Mouse (Mus musculus): ENCODE measurements around the gene Mrpl54. TPM values are rescaled to one million over a fixed set of nuclear protein-coding genes. Genes with fewer than 3 reads are reported as not detected.

Gene Mrpl54
- polyA plus RNA-seq, 1 experiment from 2014 or later, result 208 TPM

- Histone ChIP-seq H3K27me3 (peaks cover 81% of the 10 kb centered on the region), H3K27ac (no peak overlapping the region), H3K4me2 (no peak overlapping the region), H3K9ac (no peak overlapping the region), H3K4me1 (peaks cover 10% of the 10 kb centered on the region; the same call in 1 of the 2 replicates), H3K4me3 (no peak overlapping the region), H3K9me3 (no peaks in the 10 kb centered on the region), H3K36me3 (no peaks in the 10 kb centered on the region)
- 44% methylated on average over 1 of the region's 1 CpGs for WGBS
- no peak for ATAC-seq (ENCODE audit: borderline replicate concordance, extremely low read depth, low FRiP score, low TSS enrichment)
Observed at GRCm38 (mm10) chr10:81254886-81255285, 11.8 kb downstream of the Mrpl54 start.

GRCm38 (mm10) chr10:81252424-81253419 is 14.0 kb downstream of the Mrpl54 start, which contains the start of gene Matk:
Matk (plus strand) TSS chr10:81252935.
- no peak for ATAC-seq (ENCODE audit: borderline replicate concordance, extremely low read depth, low FRiP score, low TSS enrichment)
- H3K4me3 ChIP-seq, result no peak within 1 kb of the TSS

GRCm38 (mm10) chr10:81249442-81249841 is 17.3 kb downstream of the Mrpl54 start:
- Histone ChIP-seq H3K27ac (no peak overlapping the region), H3K4me2 (no peak overlapping the region), H3K36me3 (no peaks in the 10 kb centered on the region), H3K4me1 (no peaks in the 10 kb centered on the region), H3K9me3 (no peaks in the 10 kb centered on the region), H3K9ac (no peak overlapping the region), H3K27me3 (peaks cover 36% of the 10 kb centered on the region), H3K4me3 (no peak overlapping the region)
- 77% methylated on average over 8 of the region's 8 CpGs for WGBS
- ATAC-seq (ENCODE audit: borderline replicate concordance, extremely low read depth, low FRiP score, low TSS enrichment), result no peak

More at GRCm38 (mm10) chr10:81252424-81253419, 14.0 kb downstream of the Mrpl54 start, which contains the start of gene Matk:
- Histone ChIP-seq H3K27me3 (peaks cover 60% of the 10 kb centered on the region), H3K4me1 (peaks cover 5% of the 10 kb centered on the region; the same call in 1 of the 2 replicates), H3K4me2 (no peak within 1 kb of the TSS), H3K27ac (no peak within 1 kb of the TSS), H3K9me3 (no peaks in the 10 kb centered on the region), H3K9ac (no peak within 1 kb of the TSS), H3K36me3 (no peaks in the 10 kb centered on the region)
- 10% methylated on average over 39 of the region's 44 CpGs for WGBS

GRCm38 (mm10) chr10:81247804-81248203 is 18.9 kb downstream of the Mrpl54 start:
- no peak overlapping the region for H3K4me3 ChIP-seq
- 79% methylated on average over 2 of the region's 2 CpGs for WGBS
- H3K4me2 ChIP-seq, result no peak overlapping the region
- no peak overlapping the region for H3K27ac ChIP-seq
- H3K27me3 ChIP-seq, result peaks cover 32% of the 10 kb centered on the region
- H3K9me3 ChIP-seq, result no peaks in the 10 kb centered on the region
- H3K9ac ChIP-seq, result no peak overlapping the region
- no peaks in the 10 kb centered on the region for H3K36me3 ChIP-seq
- no peaks in the 10 kb centered on the region for H3K4me1 ChIP-seq
- ATAC-seq (ENCODE audit: borderline replicate concordance, extremely low read depth, low FRiP score, low TSS enrichment), result no peak

GRCm38 (mm10) chr10:81245166-81245565 is 21.6 kb downstream of the Mrpl54 start:
- Histone ChIP-seq H3K4me1 (no peaks in the 10 kb centered on the region), H3K27me3 (peaks cover 32% of the 10 kb centered on the region), H3K9ac (no peak overlapping the region), H3K9me3 (no peaks in the 10 kb centered on the region), H3K27ac (no peak overlapping the region), H3K36me3 (no peaks in the 10 kb centered on the region), H3K4me3 (no peak overlapping the region), H3K4me2 (no peak overlapping the region)
- ATAC-seq (ENCODE audit: borderline replicate concordance, extremely low read depth, low FRiP score, low TSS enrichment), result no peak
- 86% methylated on average over 6 of the region's 6 CpGs for WGBS

GRCm38 (mm10) chr10:81244595-81244994 is 22.1 kb downstream of the Mrpl54 start:
- no peak overlapping the region for H3K4me3 ChIP-seq
- ATAC-seq (ENCODE audit: borderline replicate concordance, extremely low read depth, low FRiP score, low TSS enrichment), result 0 out of 2 replicates have a peak, but pooled peaks have one; percentile 44
- H3K27ac ChIP-seq, result no peak overlapping the region
- H3K9ac ChIP-seq, result no peak overlapping the region
- H3K27me3 ChIP-seq, result peaks cover 38% of the 10 kb centered on the region
- 6% methylated on average over 17 of the region's 17 CpGs for WGBS
- H3K36me3 ChIP-seq, result no peaks in the 10 kb centered on the region
- 0 out of 2 replicates have a peak, but pooled peaks cover 4% of the 10 kb centered on the region for H3K4me1 ChIP-seq
- no peaks in the 10 kb centered on the region for H3K9me3 ChIP-seq
- no peak overlapping the region for H3K4me2 ChIP-seq

GRCm38 (mm10) chr10:81244146-81244545 is 22.6 kb downstream of the Mrpl54 start:
- no peak for ATAC-seq (ENCODE audit: borderline replicate concordance, extremely low read depth, low FRiP score, low TSS enrichment)

GRCm38 (mm10) chr10:81242021-81242420 is 24.7 kb downstream of the Mrpl54 start:
- 86% methylated on average over 16 of the region's 16 CpGs for WGBS
- Histone ChIP-seq H3K9me3 (no peaks in the 10 kb centered on the region), H3K4me1 (0 out of 2 replicates have a peak, but pooled peaks cover 7% of the 10 kb centered on the region), H3K4me3 (no peak overlapping the region), H3K4me2 (no peak overlapping the region), H3K27ac (no peak overlapping the region), H3K9ac (no peak overlapping the region), H3K27me3 (peaks cover 51% of the 10 kb centered on the region), H3K36me3 (no peaks in the 10 kb centered on the region)
- ATAC-seq (ENCODE audit: borderline replicate concordance, extremely low read depth, low FRiP score, low TSS enrichment), result no peak

More at GRCm38 (mm10) chr10:81244146-81244545, 22.6 kb downstream of the Mrpl54 start:
- H3K4me3 ChIP-seq, result no peak overlapping the region
- WGBS, result 74% methylated on average over 4 of the region's 4 CpGs
- no peak overlapping the region for H3K27ac ChIP-seq
- no peaks in the 10 kb centered on the region for H3K36me3 ChIP-seq
- H3K9me3 ChIP-seq, result no peaks in the 10 kb centered on the region
- H3K4me2 ChIP-seq, result no peak overlapping the region
- peaks cover 42% of the 10 kb centered on the region for H3K27me3 ChIP-seq
- 0 out of 2 replicates have a peak, but pooled peaks cover 7% of the 10 kb centered on the region for H3K4me1 ChIP-seq
- H3K9ac ChIP-seq, result no peak overlapping the region

- WGBS, result 23% methylated on average over 13 of the region's 13 CpGs
- Histone ChIP-seq H3K27me3 (peaks cover 51% of the 10 kb centered on the region), H3K9ac (no peak overlapping the region), H3K4me1 (0 out of 2 replicates have a peak, but pooled peaks cover 7% of the 10 kb centered on the region), H3K9me3 (no peaks in the 10 kb centered on the region), H3K4me2 (no peak overlapping the region), H3K36me3 (no peaks in the 10 kb centered on the region), H3K4me3 (no peak overlapping the region), H3K27ac (no peak overlapping the region)
- no peak for ATAC-seq (ENCODE audit: borderline replicate concordance, extremely low read depth, low FRiP score, low TSS enrichment)
Observed at GRCm38 (mm10) chr10:81240876-81241275, 25.9 kb downstream of the Mrpl54 start.

- ATAC-seq (ENCODE audit: borderline replicate concordance, extremely low read depth, low FRiP score, low TSS enrichment), result no peak
- Histone ChIP-seq H3K36me3 (no peaks in the 10 kb centered on the region), H3K4me3 (no peak overlapping the region), H3K27ac (no peak overlapping the region), H3K9ac (no peak overlapping the region), H3K27me3 (peaks cover 42% of the 10 kb centered on the region), H3K4me2 (no peak overlapping the region), H3K4me1 (peaks cover 10% of the 10 kb centered on the region; the same call in 1 of the 2 replicates), H3K9me3 (no peaks in the 10 kb centered on the region)
- WGBS, result 71% methylated on average over 2 of the region's 2 CpGs
Observed at GRCm38 (mm10) chr10:81238618-81239017, 28.1 kb downstream of the Mrpl54 start.

- ATAC-seq (ENCODE audit: borderline replicate concordance, extremely low read depth, low FRiP score, low TSS enrichment), result no peak
- H3K27me3 ChIP-seq, result peaks cover 35% of the 10 kb centered on the region
- no peak overlapping the region for H3K9ac ChIP-seq
- H3K9me3 ChIP-seq, result no peaks in the 10 kb centered on the region
- H3K27ac ChIP-seq, result no peak overlapping the region
- WGBS, result 82% methylated on average over 12 of the region's 12 CpGs
- no peaks in the 10 kb centered on the region for H3K36me3 ChIP-seq
- no peak overlapping the region for H3K4me2 ChIP-seq
- no peak overlapping the region for H3K4me3 ChIP-seq
- H3K4me1 ChIP-seq, result peaks cover 20% of the 10 kb centered on the region
Observed at GRCm38 (mm10) chr10:81236471-81237268, 30.1 kb downstream of the Mrpl54 start.

All from lung, embryonic 15.5 days (tissue).